Mouse (Mus musculus): ENCODE data around the gene H2-Ke6. TPM values are rescaled to one million over a fixed set of nuclear protein-coding genes. Genes with fewer than 3 reads are reported as not detected.
"Not testable (repeated sequence)": the region's sequence is repeated elsewhere in the genome, so short reads cannot be mapped to it uniquely, and the experiment has no call there.

The H2-Ke6 gene
- polyA plus RNA-seq, 1 experiment from 2014 or later: 41.7 TPM

DNA sequence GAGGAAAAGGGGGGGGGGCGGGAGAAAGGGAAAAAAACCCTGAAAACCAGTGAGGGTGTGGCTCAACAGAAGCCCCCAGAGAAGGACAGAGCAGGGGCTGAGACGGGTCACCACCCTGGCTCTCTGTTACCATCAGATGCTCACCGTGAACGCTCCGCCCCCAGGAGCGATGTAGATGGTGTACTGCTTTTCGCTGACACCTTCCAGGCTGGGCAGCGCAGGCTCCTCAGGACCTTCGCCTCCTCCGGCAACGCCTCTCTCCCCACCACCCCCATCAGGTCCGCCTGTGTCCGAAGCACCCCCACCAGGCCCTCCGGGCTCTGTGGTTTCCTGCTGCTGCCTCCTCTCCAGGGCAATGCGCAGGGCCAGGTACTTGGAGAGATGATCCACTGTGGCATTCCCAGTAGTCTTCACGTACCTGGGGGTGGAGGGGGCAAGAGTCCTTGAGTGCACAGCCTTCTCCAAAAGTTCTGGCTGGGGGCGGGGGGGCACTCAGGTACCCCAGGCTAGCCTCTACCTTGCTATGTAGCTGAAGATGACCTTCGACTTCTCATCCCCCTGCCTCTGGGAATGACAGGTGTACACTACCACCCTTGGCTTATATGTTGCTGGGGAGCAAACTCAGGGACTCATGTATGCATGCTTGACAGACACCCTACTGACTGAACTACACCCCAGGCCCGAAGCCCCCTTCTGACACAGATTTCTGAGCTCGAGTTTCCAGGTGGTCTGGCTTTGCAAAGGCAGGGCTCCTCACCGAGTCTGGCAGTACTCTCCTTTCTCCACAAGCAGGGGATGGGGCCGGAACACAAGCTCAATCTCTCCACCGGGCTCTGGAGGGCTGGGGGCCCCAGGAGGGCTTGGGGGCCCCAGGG, 6.1 kb downstream of the H2-Ke6 start:
- Histone ChIP-seq H3K9me3 (ENCODE audit: control insufficient read depth, low read depth, low read length) (no peaks in the 10 kb centered on the region), H3K9ac (replicated peaks; ENCODE audit: low read depth, low read length) (no peak overlapping the region; the same call in 1 of the 2 replicates), H3K4me3 (ENCODE audit: low read depth, low read length) (no peak overlapping the region), H3K4me2 (replicated peaks; ENCODE audit: low read depth, low read length) (no peak overlapping the region), H3K27ac (ENCODE audit: low read length) (no peak overlapping the region), H3K27me3 (ENCODE audit: control insufficient read depth, insufficient read depth, low read length) (no peaks in the 10 kb centered on the region), H3K36me3 (ENCODE audit: control insufficient read depth, insufficient read depth, low read length) (peaks cover 5% of the 10 kb centered on the region), H3K4me1 (ENCODE audit: control insufficient read depth, insufficient read depth, low read length) (peaks cover 17% of the 10 kb centered on the region)
- no peak for ATAC-seq (ENCODE audit: insufficient number of reproducible peaks, insufficient read depth, low FRiP score, low read depth)
- WGBS: 93% methylated on average over 23 of the region's 23 CpGs

DNA sequence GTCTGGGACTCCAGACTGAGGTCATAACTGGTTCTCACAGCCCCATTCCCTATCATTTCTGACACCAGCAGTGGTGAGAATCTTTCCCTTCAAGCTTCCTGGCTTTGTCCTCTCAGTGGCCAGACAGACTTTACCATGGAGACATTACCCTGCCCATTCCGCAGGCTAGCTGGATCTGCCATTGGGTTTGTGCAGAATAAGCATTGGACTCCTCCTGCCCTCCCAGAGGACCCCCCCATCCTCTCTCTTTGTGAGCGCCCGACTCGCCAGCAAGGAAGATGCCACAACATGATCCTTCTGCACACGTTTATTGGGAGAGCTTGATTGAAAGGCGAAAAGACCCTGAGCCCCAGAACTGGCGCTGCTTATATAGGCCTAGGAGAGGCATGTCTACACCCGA, 14.4 kb downstream of the H2-Ke6 start:
- no peak overlapping the region for H3K9ac ChIP-seq (replicated peaks; ENCODE audit: low read depth, low read length)
- WGBS: 95% methylated on average over 8 of the region's 8 CpGs

DNA sequence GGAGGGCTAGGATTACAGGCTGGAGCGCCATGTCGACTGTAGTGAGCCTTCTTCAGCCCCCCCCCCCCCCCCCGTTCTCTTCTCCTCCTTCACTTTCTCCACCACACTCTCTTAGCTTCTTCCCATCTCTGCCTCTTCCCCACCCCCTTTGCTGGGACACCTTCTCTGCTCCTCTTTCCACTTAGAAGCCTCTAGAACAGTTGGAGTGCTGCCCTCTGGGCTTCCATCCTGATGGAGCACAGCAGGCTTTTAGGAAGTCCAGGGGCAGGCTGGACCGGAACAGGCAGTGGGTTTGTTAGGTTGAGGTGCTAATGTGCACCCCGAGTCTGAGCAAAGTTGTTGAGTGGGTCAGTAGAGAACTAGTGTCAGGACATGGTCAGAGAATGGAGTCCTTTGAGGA, 17.7 kb downstream of the H2-Ke6 start:
- H3K9ac ChIP-seq (replicated peaks; ENCODE audit: low read depth, low read length): no peak overlapping the region
- ATAC-seq (ENCODE audit: insufficient number of reproducible peaks, insufficient read depth, low FRiP score, low read depth): no peak
- H3K27ac ChIP-seq (ENCODE audit: low read length): no peak overlapping the region
- H3K4me2 ChIP-seq (replicated peaks; ENCODE audit: low read depth, low read length): no peak overlapping the region
- H3K27me3 ChIP-seq (ENCODE audit: control insufficient read depth, insufficient read depth, low read length): no peaks in the 10 kb centered on the region
- H3K9me3 ChIP-seq (ENCODE audit: control insufficient read depth, low read depth, low read length): no peaks in the 10 kb centered on the region
- no peak overlapping the region for H3K4me3 ChIP-seq (ENCODE audit: low read depth, low read length)
- no peaks in the 10 kb centered on the region for H3K36me3 ChIP-seq (ENCODE audit: control insufficient read depth, insufficient read depth, low read length)
- H3K4me1 ChIP-seq (ENCODE audit: control insufficient read depth, insufficient read depth, low read length): no peaks in the 10 kb centered on the region
- WGBS: 79% methylated on average over 3 of the region's 5 CpGs

More for the DNA sequence above, 14.4 kb downstream of the H2-Ke6 start:
- Histone ChIP-seq H3K4me2 (replicated peaks; ENCODE audit: low read depth, low read length) (no peak overlapping the region), H3K27ac (ENCODE audit: low read length) (no peak overlapping the region), H3K4me3 (ENCODE audit: low read depth, low read length) (no peak overlapping the region), H3K27me3 (ENCODE audit: control insufficient read depth, insufficient read depth, low read length) (no peaks in the 10 kb centered on the region), H3K36me3 (ENCODE audit: control insufficient read depth, insufficient read depth, low read length) (no peaks in the 10 kb centered on the region), H3K4me1 (ENCODE audit: control insufficient read depth, insufficient read depth, low read length) (no peaks in the 10 kb centered on the region), H3K9me3 (ENCODE audit: control insufficient read depth, low read depth, low read length) (no peaks in the 10 kb centered on the region)
- ATAC-seq (ENCODE audit: insufficient number of reproducible peaks, insufficient read depth, low FRiP score, low read depth): no peak

DNA sequence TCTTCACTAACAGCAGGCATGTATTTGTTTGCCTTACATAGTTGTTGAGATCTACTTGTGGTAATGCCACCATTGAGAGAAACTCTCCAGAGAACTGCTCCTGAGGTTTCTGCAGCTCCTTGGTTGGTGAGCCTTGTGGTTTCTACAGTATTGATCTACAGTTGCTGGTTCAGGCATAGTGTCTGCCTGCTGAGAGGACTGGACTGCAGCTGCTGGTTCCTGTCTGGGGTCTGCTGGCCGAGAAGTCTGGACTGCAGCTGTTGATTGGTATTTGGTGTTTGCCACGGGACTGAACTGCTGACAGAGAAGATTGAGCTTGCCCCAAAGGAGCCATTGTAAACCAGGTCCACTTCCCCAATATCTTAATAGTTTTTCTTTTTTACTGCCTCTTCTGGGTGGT, 21.3 kb downstream of the H2-Ke6 start:
- no peak for ATAC-seq (ENCODE audit: insufficient number of reproducible peaks, insufficient read depth, low FRiP score, low read depth)
- no peak overlapping the region for H3K27ac ChIP-seq (ENCODE audit: low read length)
- 42% methylated on average over 2 of the region's 2 CpGs for WGBS

DNA sequence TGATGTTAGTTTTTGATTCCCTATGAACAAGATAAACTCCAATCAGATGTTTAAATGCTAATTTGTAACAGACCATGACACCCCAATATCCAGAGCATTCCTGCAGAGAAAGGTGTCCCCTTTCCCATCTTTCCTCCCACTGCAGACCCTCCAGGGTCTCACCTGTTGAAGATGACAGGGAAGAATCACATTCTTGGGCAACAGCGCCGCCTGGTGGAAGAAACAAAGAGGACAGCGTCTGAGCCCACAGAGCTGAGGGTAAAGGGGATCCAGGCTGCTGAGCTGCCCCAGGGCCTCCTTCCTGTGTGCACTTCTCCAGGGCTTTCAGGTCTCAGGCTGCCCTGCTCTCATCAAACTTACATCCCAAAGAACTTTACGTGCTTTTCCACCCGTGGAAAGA, 24.4 kb downstream of the H2-Ke6 start:
- Histone ChIP-seq H3K27ac (ENCODE audit: low read length) (no peak overlapping the region), H3K9ac (replicated peaks; ENCODE audit: low read depth, low read length) (no peak overlapping the region), H3K36me3 (ENCODE audit: control insufficient read depth, insufficient read depth, low read length) (no peaks in the 10 kb centered on the region), H3K27me3 (ENCODE audit: control insufficient read depth, insufficient read depth, low read length) (peaks cover 8% of the 10 kb centered on the region; the same call in 1 of the 2 replicates), H3K4me2 (replicated peaks; ENCODE audit: low read depth, low read length) (no peak overlapping the region), H3K4me3 (ENCODE audit: low read depth, low read length) (no peak overlapping the region), H3K4me1 (ENCODE audit: control insufficient read depth, insufficient read depth, low read length) (no peaks in the 10 kb centered on the region), H3K9me3 (ENCODE audit: control insufficient read depth, low read depth, low read length) (no peaks in the 10 kb centered on the region)
- ATAC-seq (ENCODE audit: insufficient number of reproducible peaks, insufficient read depth, low FRiP score, low read depth): no peak
- WGBS: 4% methylated on average over 5 of the region's 5 CpGs

More for the DNA sequence above, 21.3 kb downstream of the H2-Ke6 start:
- H3K36me3 ChIP-seq (ENCODE audit: control insufficient read depth, insufficient read depth, low read length): no peaks in the 10 kb centered on the region
- H3K4me1 ChIP-seq (ENCODE audit: control insufficient read depth, insufficient read depth, low read length): no peaks in the 10 kb centered on the region
- H3K4me2 ChIP-seq (replicated peaks; ENCODE audit: low read depth, low read length): no peak overlapping the region
- H3K9me3 ChIP-seq (ENCODE audit: control insufficient read depth, low read depth, low read length): no peaks in the 10 kb centered on the region
- H3K4me3 ChIP-seq (ENCODE audit: low read depth, low read length): no peak overlapping the region
- 0 out of 2 replicates have a peak, but pooled peaks cover under 1% of the 10 kb centered on the region for H3K27me3 ChIP-seq (ENCODE audit: control insufficient read depth, insufficient read depth, low read length)
- H3K9ac ChIP-seq (replicated peaks; ENCODE audit: low read depth, low read length): no peak overlapping the region

DNA sequence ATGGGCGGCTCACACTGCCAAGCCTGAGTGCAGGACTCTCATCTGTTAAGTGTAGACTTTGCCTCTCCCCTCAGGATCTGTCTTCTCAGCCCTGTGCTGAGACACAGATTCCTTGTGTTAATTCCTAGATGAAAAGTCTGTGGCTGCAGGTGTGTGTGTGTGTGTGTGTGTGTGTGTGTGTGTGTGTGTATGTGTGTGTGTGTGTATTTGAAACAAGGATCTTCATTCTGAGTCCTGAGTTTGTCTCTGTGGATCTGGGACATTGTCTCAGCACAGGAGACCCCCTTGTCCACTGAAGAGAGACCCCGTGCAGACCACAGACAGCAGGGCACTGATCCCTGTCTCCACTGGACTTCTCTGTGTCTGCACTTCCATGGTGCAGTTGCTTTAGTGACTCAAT, 27.1 kb downstream of the H2-Ke6 start:
- not testable (repeated sequence) for H3K4me3 ChIP-seq (ENCODE audit: low read depth, low read length); H3K36me3 ChIP-seq (ENCODE audit: control insufficient read depth, insufficient read depth, low read length); H3K4me1 ChIP-seq (ENCODE audit: control insufficient read depth, insufficient read depth, low read length); H3K9me3 ChIP-seq (ENCODE audit: control insufficient read depth, low read depth, low read length); H3K9ac ChIP-seq (replicated peaks; ENCODE audit: low read depth, low read length); H3K27ac ChIP-seq (ENCODE audit: low read length); ATAC-seq (ENCODE audit: insufficient number of reproducible peaks, insufficient read depth, low FRiP score, low read depth); H3K4me2 ChIP-seq (replicated peaks; ENCODE audit: low read depth, low read length); H3K27me3 ChIP-seq (ENCODE audit: control insufficient read depth, insufficient read depth, low read length)
- 46% methylated on average over 2 of the region's 2 CpGs for WGBS

DNA sequence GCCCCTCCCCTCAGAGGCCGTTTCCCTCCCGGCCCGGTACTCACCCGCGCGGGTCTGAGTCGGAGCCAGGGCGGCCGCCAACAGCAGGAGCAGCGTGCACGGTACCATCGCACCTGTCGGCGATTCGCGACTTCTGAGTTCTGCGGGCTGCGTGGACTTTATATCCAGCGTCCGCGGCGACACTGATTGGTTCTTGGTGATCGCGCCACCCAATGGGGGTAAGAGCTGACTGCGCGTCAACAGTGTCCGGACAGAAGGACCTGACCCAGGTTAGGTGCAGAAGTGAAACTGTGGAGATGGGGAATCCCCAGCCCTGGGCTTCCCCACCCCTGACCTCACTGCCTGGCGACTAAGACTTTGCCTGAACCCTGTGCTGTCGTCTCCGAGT, 27.7 kb downstream of the H2-Ke6 start, which contains the start of gene H2-K1:
Gene H2-K1 (minus strand): TSS at position 198 of the 388 bp plus-strand sequence.
- Histone ChIP-seq H3K4me3 (ENCODE audit: low read depth, low read length) (peak within 1 kb of the TSS; percentile 49), H3K4me1 (ENCODE audit: control insufficient read depth, insufficient read depth, low read length) (no peaks in the 10 kb centered on the region), H3K27ac (ENCODE audit: low read length) (no peak within 1 kb of the TSS), H3K27me3 (ENCODE audit: control insufficient read depth, insufficient read depth, low read length) (peaks cover 8% of the 10 kb centered on the region; the same call in 1 of the 2 replicates), H3K4me2 (replicated peaks; ENCODE audit: low read depth, low read length) (peak within 1 kb of the TSS; percentile 98), H3K36me3 (ENCODE audit: control insufficient read depth, insufficient read depth, low read length) (no peaks in the 10 kb centered on the region), H3K9ac (replicated peaks; ENCODE audit: low read depth, low read length) (peak within 1 kb of the TSS; percentile 33; the same call in 1 of the 2 replicates), H3K9me3 (ENCODE audit: control insufficient read depth, low read depth, low read length) (no peaks in the 10 kb centered on the region)
- under 1% methylated on average over 24 of the region's 30 CpGs for WGBS
- ATAC-seq (ENCODE audit: insufficient number of reproducible peaks, insufficient read depth, low FRiP score, low read depth): peak; percentile 93

DNA sequence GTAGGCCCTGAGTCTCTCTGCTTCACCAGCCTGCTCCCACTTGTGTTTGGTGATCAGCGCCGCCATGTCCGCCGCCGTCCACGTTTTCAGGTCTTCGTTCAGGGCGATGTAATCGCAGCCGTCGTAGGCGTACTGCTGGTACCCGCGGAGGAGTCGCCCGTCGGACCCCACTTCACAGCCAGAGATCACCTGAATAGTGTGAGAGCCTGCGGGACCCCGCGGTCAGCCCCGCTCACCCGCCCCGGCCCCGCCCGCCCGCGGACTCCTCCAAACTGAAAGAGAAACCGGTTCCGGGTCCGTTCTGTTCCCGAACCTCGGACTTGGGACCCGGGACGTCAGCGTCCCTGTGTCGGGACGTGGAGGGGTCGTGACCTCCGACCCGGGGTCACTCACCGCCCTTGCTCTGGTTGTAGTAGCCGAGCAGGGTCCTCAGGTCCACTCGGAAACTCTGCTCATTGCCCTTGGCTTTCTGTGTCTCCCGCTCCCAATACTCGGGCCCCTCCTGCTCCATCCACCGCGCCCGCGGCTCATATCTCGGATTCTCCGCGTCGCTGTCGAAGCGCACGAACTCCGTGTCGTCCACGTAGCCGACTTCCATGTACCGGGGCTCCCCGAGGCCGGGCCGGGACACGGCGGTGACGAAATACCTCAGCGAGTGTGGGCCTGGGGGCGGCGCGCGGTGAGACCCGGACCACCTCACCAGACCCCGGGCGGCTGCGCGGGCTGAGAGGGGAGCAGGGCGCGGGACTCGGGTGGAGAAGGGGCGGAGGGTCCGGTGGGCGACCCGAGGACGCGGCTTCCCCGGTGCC, 28.3 kb downstream of the H2-Ke6 start:
- ATAC-seq (ENCODE audit: insufficient number of reproducible peaks, insufficient read depth, low FRiP score, low read depth): peak; percentile 14; the same call in 1 of the 2 replicates
- H3K9ac ChIP-seq (replicated peaks; ENCODE audit: low read depth, low read length): peak overlapping the region; percentile 33; the same call in 1 of the 2 replicates
- no peak overlapping the region for H3K27ac ChIP-seq (ENCODE audit: low read length)
- no peaks in the 10 kb centered on the region for H3K9me3 ChIP-seq (ENCODE audit: control insufficient read depth, low read depth, low read length)
- H3K4me3 ChIP-seq (ENCODE audit: low read depth, low read length): peak overlapping the region; percentile 49
- peak overlapping the region; percentile 98 for H3K4me2 ChIP-seq (replicated peaks; ENCODE audit: low read depth, low read length)
- H3K36me3 ChIP-seq (ENCODE audit: control insufficient read depth, insufficient read depth, low read length): no peaks in the 10 kb centered on the region
- no peaks in the 10 kb centered on the region for H3K4me1 ChIP-seq (ENCODE audit: control insufficient read depth, insufficient read depth, low read length)
- H3K27me3 ChIP-seq (ENCODE audit: control insufficient read depth, insufficient read depth, low read length): peaks cover 8% of the 10 kb centered on the region; the same call in 1 of the 2 replicates
- 3% methylated on average over 80 of the region's 87 CpGs for WGBS
